Mouse (Mus musculus) heart, embryonic 11.5 days (tissue): ENCODE data around the gene Blvrb. TPM values are rescaled to one million over a fixed set of nuclear protein-coding genes. Genes with fewer than 3 reads are reported as not detected.

ENCODE experiments used
- ATAC-seq: fragments of 200-750 bp; cut with Nextera tagmentation; replicated peaks from 2 replicates; pipeline ENCODE4 v1.8.0; 2017; ENCODE audit warnings: moderate library complexity; ENCODE audit not compliant: insufficient number of reproducible peaks, low FRiP score, low TSS enrichment
- H3K27ac ChIP-seq: fragments of 300-500 bp; sonication (generic); 2 replicates; pipeline ENCODE4 v1.5.1; 2014; ENCODE audit warnings: mild to moderate bottlenecking, low read depth, low read length
- H3K27me3 ChIP-seq: fragments of 300-500 bp; sonication (generic); 2 replicates; pipeline ENCODE4 v1.6.1; 2014; ENCODE audit warnings: mild to moderate bottlenecking, low read length, mixed read lengths; ENCODE audit not compliant: control insufficient read depth, insufficient read depth
- H3K36me3 ChIP-seq: fragments of 300-500 bp; sonication (generic); 2 replicates; pipeline ENCODE4 v1.6.1; 2014; ENCODE audit warnings: mild to moderate bottlenecking, low read length, moderate library complexity, mixed read lengths; ENCODE audit not compliant: control insufficient read depth, insufficient read depth
- H3K4me1 ChIP-seq: fragments of 300-500 bp; sonication (generic); 2 replicates; pipeline ENCODE4 v1.6.1; 2014; ENCODE audit warnings: low read length; ENCODE audit not compliant: control insufficient read depth, insufficient read depth
- H3K4me2 ChIP-seq: fragments of 300-500 bp; sonication (generic); 2 replicates; pipeline ENCODE4 v1.6.1; 2014; ENCODE audit warnings: mild to moderate bottlenecking, moderate library complexity
- H3K4me3 ChIP-seq: fragments of 300-500 bp; sonication (generic); 2 replicates; pipeline ENCODE4 v1.5.1; 2014; ENCODE audit warnings: low read depth, low read length
- H3K9ac ChIP-seq: fragments of 300-500 bp; sonication (generic); 2 replicates; pipeline ENCODE4 v1.6.1; 2014; ENCODE audit warnings: mild to moderate bottlenecking, low read depth, low read length, moderate library complexity
- H3K9me3 ChIP-seq: fragments of 300-500 bp; sonication (generic); replicated peaks from 2 replicates; pipeline ENCODE4 v1.6.1; 2016; ENCODE audit warnings: low read length; ENCODE audit not compliant: control insufficient read depth
- WGBS: fragments of 180-500 bp; shearing (Covaris S2); extraction: QIAGEN DNeasy Blood & Tissue Kit; methylation state at CpG from one replicate; pipeline ENCODE4 v1.1.7; 2014; ENCODE audit not compliant: insufficient replicate concordance; 5-methylcytosine and 5-hydroxymethylcytosine counted together
- polyA plus RNA-seq: library from polyadenylated mRNA; unstranded; fragments of >200 nt; fragmentation: Nextera tagmentation; extraction: Ambion mirVana; gene quantifications from 2 replicates; pipeline ENCODE4 v1.2.1, GENCODE M21; 2014

The Blvrb gene
- 106 and 121 TPM in 2 replicates for polyA plus RNA-seq

DNA sequence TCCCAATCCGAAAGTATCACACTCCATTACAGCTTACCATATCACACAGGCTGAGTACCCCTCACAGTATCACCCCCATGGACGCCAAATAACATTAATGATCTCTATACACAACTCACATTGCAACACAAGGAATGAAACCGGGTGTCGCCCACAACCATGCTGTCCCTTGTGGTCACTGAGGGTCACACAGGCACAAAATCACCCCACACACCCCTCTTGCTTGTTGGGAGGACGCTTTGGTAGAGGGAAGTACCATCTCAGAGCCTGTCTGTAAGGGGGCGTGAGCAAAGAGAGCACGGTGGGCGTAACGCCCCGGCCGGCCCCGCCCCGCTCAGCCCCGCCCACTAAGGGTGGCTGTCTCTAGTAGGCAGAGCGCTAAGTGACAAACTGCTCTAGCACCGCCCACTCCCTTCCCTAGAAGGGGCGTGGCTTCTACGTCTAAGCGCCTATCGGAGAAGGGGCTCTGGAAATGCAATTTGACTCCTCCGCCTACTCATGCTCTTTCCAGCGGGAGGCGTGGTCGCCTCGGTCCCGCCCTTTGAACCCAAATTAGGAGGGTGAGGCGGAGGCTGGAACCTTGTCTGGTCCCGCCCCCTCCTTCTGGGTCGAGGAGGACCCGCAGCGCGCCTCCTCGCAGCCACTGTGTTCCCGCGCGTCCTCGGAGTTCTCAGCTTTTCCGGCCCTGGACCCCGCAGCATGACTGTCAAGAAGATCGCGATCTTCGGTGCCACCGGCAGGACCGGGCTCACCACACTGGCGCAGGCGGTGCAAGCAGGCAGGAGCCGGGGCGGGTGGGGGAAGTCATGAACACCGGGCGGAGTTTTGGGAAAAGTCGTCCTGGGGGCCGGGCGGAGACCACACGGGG, at the start of gene Blvrb, which contains the start of gene Sptbn4:
Gene Blvrb (plus strand): TSS at position 560 of the 868 bp plus-strand sequence.
Gene Sptbn4 (minus strand): TSS at position 268 of the 868 bp plus-strand sequence.
- Histone ChIP-seq H3K9me3 (no peaks in the 10 kb centered on the region), H3K27me3 (peaks cover 19% of the 10 kb centered on the region), H3K9ac (peak within 1 kb of the TSS; percentile 70), H3K4me3 (peak within 1 kb of the TSS; percentile 56), H3K4me2 (peak within 1 kb of the TSS; percentile 99), H3K27ac (peak within 1 kb of the TSS; percentile 85), H3K36me3 (no peaks in the 10 kb centered on the region), H3K4me1 (peaks cover 9% of the 10 kb centered on the region; the same call in 1 of the 2 replicates)
- 1% methylated on average over 54 of the region's 54 CpGs for WGBS
- peak; percentile 94 for ATAC-seq

DNA sequence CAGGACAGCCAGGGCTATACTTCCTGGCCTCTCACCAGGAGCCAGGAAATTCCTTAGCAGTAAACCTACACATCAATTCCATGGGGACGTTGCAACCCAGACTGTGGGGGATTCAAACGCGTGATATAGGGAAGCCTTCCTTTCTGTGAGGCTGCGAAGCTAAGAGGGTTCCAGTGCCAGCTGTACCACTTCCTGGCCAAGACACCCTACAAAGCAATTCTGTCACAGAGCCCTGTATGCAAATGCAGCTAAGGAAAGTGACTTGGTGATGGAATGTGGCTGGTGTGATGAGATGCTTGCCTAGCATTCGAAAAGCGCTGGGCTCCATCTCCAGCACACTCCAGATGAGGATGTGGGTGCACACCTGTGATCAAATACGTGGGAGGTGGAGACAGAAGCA, 47.2 kb upstream of the Blvrb start:
- Histone ChIP-seq H3K4me3 (no peak overlapping the region), H3K4me2 (no peak overlapping the region), H3K9ac (no peak overlapping the region), H3K4me1 (peaks cover 2% of the 10 kb centered on the region; the same call in 1 of the 2 replicates), H3K27ac (no peak overlapping the region), H3K36me3 (no peaks in the 10 kb centered on the region), H3K9me3 (peaks cover 4% of the 10 kb centered on the region; the same call in 1 of the 2 replicates), H3K27me3 (peaks cover 84% of the 10 kb centered on the region)
- 69% methylated on average over 7 of the region's 7 CpGs for WGBS
- no peak for ATAC-seq

DNA sequence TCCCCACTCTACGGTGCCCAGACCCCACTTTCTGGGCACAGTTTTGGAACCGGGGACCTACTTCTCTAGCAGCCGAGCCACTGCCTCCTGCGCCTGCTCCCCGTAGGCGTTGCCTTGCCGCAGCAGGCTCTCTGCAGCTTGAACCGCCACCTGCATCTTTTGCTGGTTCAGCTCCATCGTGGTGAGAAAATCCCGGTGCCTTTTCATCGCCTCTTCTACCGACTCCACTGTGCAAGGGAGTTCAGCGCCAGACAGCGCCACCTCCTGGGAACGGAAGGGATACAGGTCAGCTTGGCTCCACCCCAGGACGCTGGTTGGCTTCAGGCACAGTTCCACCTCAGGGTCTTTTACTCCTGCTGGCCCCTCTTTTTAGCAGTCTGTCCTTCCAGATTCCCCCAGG, 45.1 kb upstream of the Blvrb start:
- Histone ChIP-seq H3K36me3 (no peaks in the 10 kb centered on the region), H3K9me3 (peaks cover 7% of the 10 kb centered on the region; the same call in 1 of the 2 replicates), H3K4me2 (no peak overlapping the region), H3K4me3 (no peak overlapping the region), H3K27me3 (peaks cover 83% of the 10 kb centered on the region), H3K27ac (no peak overlapping the region), H3K9ac (no peak overlapping the region), H3K4me1 (no peaks in the 10 kb centered on the region; the same call in 1 of the 2 replicates)
- ATAC-seq, result no peak
- WGBS, result 8% methylated on average over 16 of the region's 16 CpGs

DNA sequence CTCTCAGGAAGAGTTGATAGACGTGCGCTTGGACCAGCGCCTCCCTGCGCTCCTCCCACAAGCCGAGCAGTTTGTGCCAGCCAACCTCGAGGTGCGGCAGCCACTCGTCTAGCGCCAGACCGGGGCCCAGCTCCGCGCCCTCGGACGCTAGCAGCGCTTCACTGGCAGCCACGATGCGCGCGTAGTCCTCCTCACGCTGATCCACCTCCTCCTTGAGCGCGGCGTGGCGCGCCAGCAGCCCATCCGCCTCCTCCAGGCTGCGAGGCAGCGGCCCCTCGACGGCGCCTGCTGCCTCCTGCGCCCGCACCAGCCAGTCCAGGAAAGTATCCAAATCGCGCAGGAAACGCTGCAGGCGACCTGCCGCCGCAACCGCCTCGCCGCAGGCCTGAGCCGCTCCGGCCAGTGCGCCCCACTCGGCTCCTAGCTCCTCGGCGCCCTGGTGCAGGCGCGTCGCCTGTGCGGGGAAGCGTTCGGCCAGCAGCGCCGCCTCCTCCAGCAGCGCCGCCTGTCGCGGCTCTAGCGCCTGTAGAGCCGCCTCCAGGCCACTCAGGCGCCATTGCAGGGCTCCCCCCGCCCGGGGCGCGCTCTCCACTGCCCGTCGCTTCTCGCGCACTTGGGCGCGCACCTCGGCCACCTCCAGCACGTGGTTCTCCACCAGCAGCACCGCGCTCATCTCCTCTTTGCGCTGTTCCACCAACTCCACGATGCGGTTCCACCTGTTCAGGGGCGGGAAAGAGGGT, 43.4 kb upstream of the Blvrb start:
- Histone ChIP-seq H3K27ac (no peak overlapping the region), H3K9me3 (peaks cover 7% of the 10 kb centered on the region; the same call in 1 of the 2 replicates), H3K4me2 (peak overlapping the region; percentile 51), H3K27me3 (peaks cover 89% of the 10 kb centered on the region), H3K36me3 (no peaks in the 10 kb centered on the region), H3K4me3 (peak overlapping the region; percentile 25; the same call in 1 of the 2 replicates), H3K4me1 (peaks cover 6% of the 10 kb centered on the region), H3K9ac (no peak overlapping the region)
- no peak for ATAC-seq
- 6% methylated on average over 75 of the region's 81 CpGs for WGBS

DNA sequence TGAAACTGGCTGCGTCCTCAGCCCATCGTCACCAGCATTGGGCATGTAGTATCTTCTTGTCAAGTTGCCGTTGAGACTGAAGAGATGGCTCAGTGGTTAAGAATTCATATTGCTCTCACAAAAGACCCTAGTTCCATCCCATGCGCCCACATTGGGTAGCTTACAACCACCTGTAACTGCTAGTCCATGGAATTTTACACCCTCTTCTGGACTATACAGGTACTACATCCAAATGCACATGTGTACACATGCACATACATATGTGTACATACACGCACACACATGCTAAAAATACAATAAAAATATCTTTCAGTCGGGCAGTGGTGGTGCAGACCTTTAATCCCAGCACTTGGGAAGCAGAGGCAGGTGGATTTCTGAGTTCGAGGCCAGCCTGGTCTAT, 41.3 kb upstream of the Blvrb start:
- ATAC-seq, result no peak
- H3K27me3 ChIP-seq, result peaks cover 84% of the 10 kb centered on the region
- peaks cover 6% of the 10 kb centered on the region for H3K4me1 ChIP-seq
- H3K9ac ChIP-seq, result no peak overlapping the region
- peaks cover 7% of the 10 kb centered on the region; the same call in 1 of the 2 replicates for H3K9me3 ChIP-seq
- H3K4me2 ChIP-seq, result no peak overlapping the region
- no peaks in the 10 kb centered on the region for H3K36me3 ChIP-seq
- WGBS, result 76% methylated on average over 7 of the region's 7 CpGs
- no peak overlapping the region for H3K4me3 ChIP-seq
- H3K27ac ChIP-seq, result no peak overlapping the region

DNA sequence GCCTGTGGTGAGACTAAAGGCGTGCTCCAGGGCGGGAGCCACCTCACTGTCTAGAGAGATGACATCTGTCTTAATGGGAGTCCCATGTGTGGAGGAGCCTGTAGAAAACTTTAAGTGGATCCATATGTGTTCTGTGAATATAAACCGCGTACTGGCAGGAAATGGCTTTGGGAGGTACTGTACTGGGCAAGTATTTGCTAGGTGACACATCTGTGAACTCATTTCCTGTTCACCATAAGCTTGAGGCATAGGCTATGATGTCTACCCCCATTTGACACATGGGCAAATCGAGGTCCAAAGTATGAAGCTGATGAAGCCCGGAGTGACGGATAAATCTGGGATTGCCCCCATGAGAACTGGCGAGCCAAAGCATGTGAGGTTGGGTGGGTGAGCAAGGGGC, 40.0 kb upstream of the Blvrb start:
- ATAC-seq, result 0 out of 2 replicates have a peak, but pooled peaks have one; percentile 29
- WGBS, result 42% methylated on average over 8 of the region's 8 CpGs
- H3K4me3 ChIP-seq, result no peak overlapping the region

DNA sequence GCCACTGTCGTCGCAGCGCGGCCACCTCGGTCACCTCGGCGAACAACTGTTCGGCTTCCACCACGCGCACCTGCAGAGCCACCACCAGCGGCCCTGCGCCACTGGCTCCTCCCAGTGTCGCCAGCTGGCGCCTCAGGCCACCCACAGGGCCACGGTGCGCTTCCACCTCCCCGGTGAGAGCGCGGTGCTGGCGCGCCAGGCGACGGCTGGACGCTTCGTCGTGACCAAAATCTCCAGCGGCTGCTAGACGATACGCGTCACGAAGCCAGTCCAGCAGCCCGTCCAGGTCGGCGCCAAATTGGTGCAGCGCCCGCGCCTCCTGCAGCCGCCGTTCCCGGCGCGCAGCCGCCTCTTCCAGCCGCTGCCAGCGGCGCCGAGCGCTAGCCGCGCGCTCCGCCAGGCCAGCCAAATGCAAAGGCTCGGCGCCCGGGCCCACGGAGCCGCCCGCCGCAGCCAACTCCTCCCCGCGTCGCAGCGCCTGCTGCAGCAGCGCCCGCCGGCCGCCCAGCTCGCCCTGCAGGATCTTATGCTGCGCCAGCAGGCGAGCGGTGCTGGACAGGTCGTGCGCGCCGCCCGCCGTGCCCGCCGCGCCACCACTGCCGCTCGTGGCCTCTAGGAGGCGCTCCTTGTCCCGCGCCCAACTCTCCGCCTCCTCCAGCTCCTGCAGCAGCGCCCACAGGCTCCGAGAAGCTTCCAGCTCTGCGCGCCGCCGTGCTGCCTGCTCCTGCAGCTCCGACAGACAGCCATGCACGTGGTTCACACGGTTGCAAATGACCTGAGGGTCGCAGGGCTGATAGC, 39.2 kb upstream of the Blvrb start:
- Histone ChIP-seq H3K9ac (no peak overlapping the region), H3K9me3 (peaks cover 4% of the 10 kb centered on the region; the same call in 1 of the 2 replicates), H3K4me2 (peak overlapping the region; percentile 91), H3K4me3 (peak overlapping the region; percentile 47), H3K27ac (no peak overlapping the region), H3K27me3 (peaks cover 63% of the 10 kb centered on the region), H3K36me3 (no peaks in the 10 kb centered on the region), H3K4me1 (peaks cover 6% of the 10 kb centered on the region)
- 0 out of 2 replicates have a peak, but pooled peaks have one; percentile 26 for ATAC-seq
- WGBS, result under 1% methylated on average over 96 of the region's 96 CpGs

More for the DNA sequence above, 40.0 kb upstream of the Blvrb start:
- no peak overlapping the region for H3K9ac ChIP-seq
- H3K4me2 ChIP-seq, result peak overlapping the region; percentile 91
- H3K27me3 ChIP-seq, result peaks cover 71% of the 10 kb centered on the region
- no peak overlapping the region for H3K27ac ChIP-seq
- H3K36me3 ChIP-seq, result no peaks in the 10 kb centered on the region
- peaks cover 6% of the 10 kb centered on the region for H3K4me1 ChIP-seq
- peaks cover 7% of the 10 kb centered on the region; the same call in 1 of the 2 replicates for H3K9me3 ChIP-seq

DNA sequence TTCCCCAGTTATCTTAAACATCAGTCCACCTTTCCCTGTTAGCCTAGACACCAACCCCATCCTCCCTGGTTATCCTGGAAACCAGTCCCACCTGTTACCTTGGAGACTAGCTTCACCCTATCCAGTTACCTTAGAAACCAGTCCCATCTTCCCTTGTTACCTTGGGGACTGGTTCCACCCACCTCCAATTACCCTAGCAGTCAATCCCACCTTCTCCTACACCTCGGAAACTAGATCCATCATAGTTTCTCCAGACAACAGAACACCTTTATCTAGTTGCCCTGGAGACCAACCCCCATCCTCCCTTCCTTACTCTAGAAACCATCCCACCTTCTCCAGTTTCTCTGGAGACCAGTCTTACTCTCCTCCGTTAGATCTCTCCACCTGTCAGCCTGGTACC, 30.6 kb upstream of the Blvrb start:
- Histone ChIP-seq H3K27ac (no peak overlapping the region), H3K4me3 (no peak overlapping the region), H3K4me2 (no peak overlapping the region), H3K27me3 (0 out of 2 replicates have a peak, but pooled peaks cover 3% of the 10 kb centered on the region), H3K9ac (no peak overlapping the region), H3K9me3 (no peaks in the 10 kb centered on the region), H3K4me1 (no peaks in the 10 kb centered on the region), H3K36me3 (no peaks in the 10 kb centered on the region)
- 54% methylated on average over 2 of the region's 2 CpGs for WGBS
- ATAC-seq, result no peak
